In the genomic region with DNA sequence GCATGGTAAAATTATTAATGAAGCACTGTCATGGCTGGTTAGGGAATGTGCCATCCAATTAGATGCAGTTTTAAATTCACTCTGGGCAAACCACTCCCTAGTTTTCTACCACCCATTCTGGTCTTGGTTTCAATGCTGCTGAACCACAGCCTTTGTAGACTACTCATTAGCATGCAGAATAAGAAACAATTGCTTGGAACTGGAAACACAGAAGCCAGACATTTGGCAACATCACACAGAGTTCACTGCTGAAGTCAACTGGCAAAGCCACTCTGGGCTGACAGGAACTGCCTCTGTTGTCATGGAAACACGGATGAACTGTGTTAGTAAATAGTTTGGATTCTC, we compare ENCODE assay signal across 9 mouse cellular contexts. TPM values are rescaled to one million over a fixed set of nuclear protein-coding genes. Genes with fewer than 3 reads are reported as not detected.
DNase-seq lines count a peak whose midpoint lies in the region; ATAC-seq lines count a peak whose summit lies in the region.
"Had no signal": no experiment of that assay in that cellular context is flagged by ENCODE, and none has a peak within 500 bp of the region (broad histone marks: within the 10 kb centered on the region; RNA-seq: fewer than 3 reads in every experiment).

No protein-coding gene starts in this region.

- ATAC-seq in hindbrain, embryonic 11.5 days (ENCODE audit: low FRiP score) = peak; percentile 91

- H3K9ac ChIP-seq in hindbrain, embryonic 11.5 days (ENCODE audit: low read depth, low read length) = no peak overlapping the region

- no peaks in the 10 kb centered on the region for H3K9me3 ChIP-seq in hindbrain, embryonic 11.5 days (ENCODE audit: control insufficient read depth, low read length)

- WGBS in hindbrain, embryonic 11.5 days = 26% methylated on average over 1 of the region's 1 CpGs

- no peaks in the 10 kb centered on the region for H3K27me3 ChIP-seq in hindbrain, embryonic 11.5 days (ENCODE audit: control insufficient read depth, insufficient read depth, low read length)

- H3K4me1 ChIP-seq in hindbrain, embryonic 11.5 days (replicated peaks; ENCODE audit: control insufficient read depth, insufficient read depth, low read length) = no peaks in the 10 kb centered on the region

- DNase-seq in ZHBTc4 (ENCODE audit: low read depth, low spot score) = peak; percentile 78
- peak; percentile 37 to 54 for DNase-seq in cerebellum, adult 18-20 months
- DNase-seq in hindbrain, embryonic 11.5 days (ENCODE audit: low spot score) = peak; percentile 71
- peak; percentile 5 to 24 for DNase-seq in lung, postnatal 4 days
- no peak for DNase-seq in thymus, postnatal 36 days
- DNase-seq in spleen, postnatal 36 days (ENCODE audit: low spot score in 2 of 2) = no peak
- no peak for DNase-seq in gastrocnemius, postnatal 25 days
- no peak for DNase-seq in gastrocnemius, adult 18-20 months (ENCODE audit: low spot score)

- H3K4me2 ChIP-seq in hindbrain, embryonic 11.5 days (replicated peaks; ENCODE audit: low read depth, low read length) = no peak overlapping the region

- peak overlapping the region; percentile 80 for H3K27ac ChIP-seq in hindbrain, embryonic 11.5 days (ENCODE audit: low read depth, low read length)

- no peak overlapping the region for H3K4me3 ChIP-seq in hindbrain, embryonic 11.5 days (ENCODE audit: low read depth, low read length)

- H3K36me3 ChIP-seq in hindbrain, embryonic 11.5 days (ENCODE audit: control insufficient read depth, insufficient read depth, low read length) = no peaks in the 10 kb centered on the region

RNA-seq across cellular contexts. Expression of a gene that starts 50.0 kb away (rescaled TPM):
- 67.7 and 72.2 TPM in 2 replicates for polyA plus RNA-seq in hindbrain, embryonic 11.5 days (2014; fragmentation: Nextera tagmentation; extraction: Ambion mirVana)
- 1 to 10 TPM in 1 of 2 experiments, under 1 TPM in 1; 0.95 to 1.3 TPM for total RNA-seq in gastrocnemius, postnatal 25 days (2021)
- total RNA-seq in gastrocnemius, adult 18-20 months (2021) = 1 to 10 TPM in 1 of 2 experiments, under 1 TPM in 1; 0.39 to 1.6 TPM
- total RNA-seq: neutrophil, adult 5-6 weeks had no signal

Comparison
In these comparisons a context has a peak if more than half of its experiments do, and no peak if none do; other contexts are left out.
1. DNase-seq: peak in ZHBTc4 (single experiment), cerebellum, adult 18-20 months (2 of 2), hindbrain, embryonic 11.5 days (single experiment) and lung, postnatal 4 days (2 of 2); none in thymus, postnatal 36 days (0 of 2), spleen, postnatal 36 days (0 of 2), gastrocnemius, postnatal 25 days (single experiment) and gastrocnemius, adult 18-20 months (single experiment).